9 mouse cellular contexts compared by ENCODE assay signal in genomic region chr3:96603311-96603710, GRCm38 (mm10). TPM values are rescaled to one million over a fixed set of nuclear protein-coding genes. Genes with fewer than 3 reads are reported as not detected.
DNase-seq lines count a peak whose midpoint lies in the region; ATAC-seq and TF ChIP-seq lines count a peak whose summit lies in the region.
"Had no signal": no experiment of that assay in that cellular context is flagged by ENCODE, and none has a peak within 500 bp of the region (broad histone marks: within the 10 kb centered on the region; RNA-seq: fewer than 3 reads in every experiment).

No protein-coding gene starts in this region.

- H3K4me2 ChIP-seq in neural tube, embryonic 11.5 days (ENCODE audit: low read depth), result peak overlapping the region; percentile 67
- peak overlapping the region; percentile 74 for H3K4me2 ChIP-seq in intestine, embryonic 14.5 days (ENCODE audit: low read length)
- H3K4me2 ChIP-seq in stomach, postnatal 0 days (replicated peaks; ENCODE audit: low read depth), result peak overlapping the region; percentile 69; the same call in 1 of the 2 replicates

- peak overlapping the region; percentile 86 for H3K4me3 ChIP-seq in neural tube, embryonic 11.5 days (ENCODE audit: low read depth, low read length)
- peak overlapping the region; percentile 51; the same call in 1 of the 2 replicates for H3K4me3 ChIP-seq in embryonic fibroblast, embryonic 13.5 days (ENCODE audit: insufficient read depth, low read length)
- peak overlapping the region; percentile 65 for H3K4me3 ChIP-seq in intestine, embryonic 14.5 days (ENCODE audit: low read depth, low read length)
- 0 out of 2 replicates have a peak overlapping the region, but pooled peaks have one; percentile 61 for H3K4me3 ChIP-seq in stomach, postnatal 0 days (ENCODE audit: low read depth, low read length)
- H3K4me3 ChIP-seq: liver, embryonic 13.5 days had no signal

- no peak for ATAC-seq in neural tube, embryonic 11.5 days (ENCODE audit: insufficient read depth, low FRiP score, low TSS enrichment)
- no peak for ATAC-seq in intestine, embryonic 14.5 days (replicated peaks; ENCODE audit: low FRiP score, low TSS enrichment, low read depth)
- ATAC-seq in stomach, postnatal 0 days (ENCODE audit: low FRiP score, low TSS enrichment), result no peak
- ATAC-seq in monocyte, adult 5-6 weeks (replicated peaks; ENCODE audit: insufficient number of reproducible peaks, low FRiP score, low TSS enrichment, poor library complexity, severe bottlenecking), result no peak

- 60% methylated on average over 5 of the region's 5 CpGs for WGBS in neural tube, embryonic 11.5 days
- 69% methylated on average over 5 of the region's 5 CpGs for WGBS in intestine, embryonic 14.5 days
- 43% methylated on average over 5 of the region's 5 CpGs for WGBS in stomach, postnatal 0 days

- no peak for TF ChIP-seq EP300 in stomach, postnatal 0 days (optimal IDR thresholded peaks at IDR 0.05)

- H3K27me3 ChIP-seq in neural tube, embryonic 11.5 days (ENCODE audit: control insufficient read depth, insufficient read depth, low read length), result no peaks in the 10 kb centered on the region
- H3K27me3 ChIP-seq in intestine, embryonic 14.5 days (replicated peaks; ENCODE audit: control insufficient read depth, insufficient read depth, low read length), result 0 out of 2 replicates have a peak, but pooled peaks cover 9% of the 10 kb centered on the region
- no peaks in the 10 kb centered on the region for H3K27me3 ChIP-seq in stomach, postnatal 0 days (ENCODE audit: control insufficient read depth, insufficient read depth, low read length)

- H3K27ac ChIP-seq in neural tube, embryonic 11.5 days (ENCODE audit: low read depth, low read length), result no peak overlapping the region
- H3K27ac ChIP-seq in embryonic fibroblast, embryonic 13.5 days (ENCODE audit: insufficient read depth, low read length), result peak overlapping the region; percentile 90
- H3K27ac ChIP-seq in intestine, embryonic 14.5 days (ENCODE audit: low read depth), result no peak overlapping the region
- H3K27ac ChIP-seq in stomach, postnatal 0 days (replicated peaks), result peak overlapping the region; percentile 97
- H3K27ac ChIP-seq: liver, embryonic 13.5 days had no signal

- no peaks in the 10 kb centered on the region for H3K36me3 ChIP-seq in neural tube, embryonic 11.5 days (ENCODE audit: control insufficient read depth, insufficient read depth, low read length)
- H3K36me3 ChIP-seq in intestine, embryonic 14.5 days (ENCODE audit: control insufficient read depth, insufficient read depth, low read length), result peaks cover 10% of the 10 kb centered on the region; the same call in 1 of the 2 replicates
- H3K36me3 ChIP-seq in stomach, postnatal 0 days (ENCODE audit: control insufficient read depth, insufficient read depth, low read length), result no peaks in the 10 kb centered on the region
- H3K36me3 ChIP-seq: liver, embryonic 13.5 days had no signal

- H3K9ac ChIP-seq in neural tube, embryonic 11.5 days (ENCODE audit: low read length), result peak overlapping the region; percentile 89
- H3K9ac ChIP-seq in intestine, embryonic 14.5 days (ENCODE audit: low read length), result peak overlapping the region; percentile 70
- H3K9ac ChIP-seq in stomach, postnatal 0 days (ENCODE audit: low read length), result no peak overlapping the region

- H3K4me1 ChIP-seq in neural tube, embryonic 11.5 days (ENCODE audit: control insufficient read depth, insufficient read depth, low read length), result peaks cover 23% of the 10 kb centered on the region
- peaks cover 14% of the 10 kb centered on the region for H3K4me1 ChIP-seq in embryonic fibroblast, embryonic 13.5 days (ENCODE audit: control insufficient read depth, insufficient read depth, low read length)
- peaks cover 18% of the 10 kb centered on the region for H3K4me1 ChIP-seq in intestine, embryonic 14.5 days (replicated peaks; ENCODE audit: control insufficient read depth, insufficient read depth, low read length)
- no peaks in the 10 kb centered on the region for H3K4me1 ChIP-seq in stomach, postnatal 0 days (replicated peaks; ENCODE audit: control insufficient read depth, insufficient read depth)

- no peak for TF ChIP-seq POLR2A in embryonic fibroblast, embryonic 13.5 days (IDR thresholded peaks at IDR 0.05; ENCODE audit: low read depth, low read length)

- no peaks in the 10 kb centered on the region for H3K9me3 ChIP-seq in neural tube, embryonic 11.5 days (ENCODE audit: control insufficient read depth, low read length)
- no peaks in the 10 kb centered on the region for H3K9me3 ChIP-seq in intestine, embryonic 14.5 days (ENCODE audit: control insufficient read depth, low read length)
- no peaks in the 10 kb centered on the region for H3K9me3 ChIP-seq in stomach, postnatal 0 days (ENCODE audit: control insufficient read depth, low read length)
- H3K9me3 ChIP-seq: liver, embryonic 13.5 days had no signal

- DNase-seq in neural tube, embryonic 11.5 days (ENCODE audit: low spot score), result no peak
- no peak for DNase-seq in neural tube, embryonic 10.5 days (ENCODE audit: extremely low spot score, low spot score)
- DNase-seq in intestine, embryonic 14.5 days (ENCODE audit: low spot score), result no peak
- no peak for DNase-seq in stomach, postnatal 0 days (ENCODE audit: low spot score)
- DNase-seq in urinary bladder, postnatal 25 days (ENCODE audit: low spot score), result no peak
- DNase-seq: liver, embryonic 13.5 days had no signal

- TF ChIP-seq CTCF in embryonic fibroblast, embryonic 13.5 days (IDR thresholded peaks at IDR 0.05; ENCODE audit: borderline replicate concordance, insufficient read depth, low read length), result no peak
- no peak for TF ChIP-seq CTCF in stomach, postnatal 0 days (IDR thresholded peaks at IDR 0.05; ENCODE audit: low read depth)

RNA-seq across cellular contexts. Expression of gene Lix1l, which starts 2.4 kb away (rescaled TPM):
- 8.0 and 8.7 TPM in 2 replicates for polyA plus RNA-seq in neural tube, embryonic 11.5 days (2014; fragmentation: Nextera tagmentation; extraction: Ambion mirVana)
- 109 and 123 TPM in 2 replicates for polyA plus RNA-seq in embryonic fibroblast, embryonic 13.5 days (2011; ENCODE audit: insufficient read length, low read depth, missing spikeins)
- 6.7 and 8.3 TPM in 2 replicates for polyA plus RNA-seq in intestine, embryonic 14.5 days (2014; fragmentation: Nextera tagmentation; extraction: Ambion mirVana)
- 3.7 and 3.8 TPM in 2 replicates for polyA plus RNA-seq in stomach, postnatal 0 days (2015; fragmentation: Nextera tagmentation; extraction: Ambion mirVana)
- total RNA-seq in monocyte, adult 5-6 weeks (2017), result 0.68 to 0.95 TPM in 2 of 3 replicates, not detected in the other

RNA-seq across cellular contexts. Expression of gene Ankrd34a, which starts 6.9 kb away (rescaled TPM):
- polyA plus RNA-seq in neural tube, embryonic 11.5 days (2014; fragmentation: Nextera tagmentation; extraction: Ambion mirVana), result 2.8 and 3.6 TPM in 2 replicates
- 5.1 and 7.4 TPM in 2 replicates for polyA plus RNA-seq in embryonic fibroblast, embryonic 13.5 days (2011; ENCODE audit: insufficient read length, low read depth, missing spikeins)
- polyA plus RNA-seq in intestine, embryonic 14.5 days (2014; fragmentation: Nextera tagmentation; extraction: Ambion mirVana), result 2.3 and 2.8 TPM in 2 replicates
- polyA plus RNA-seq in stomach, postnatal 0 days (2015; fragmentation: Nextera tagmentation; extraction: Ambion mirVana), result 1.3 TPM in 2 replicates
- not detected in 3 replicates for total RNA-seq in monocyte, adult 5-6 weeks (2017)

RNA-seq across cellular contexts. Expression of gene Polr3gl, which starts 9.3 kb away (rescaled TPM):
- polyA plus RNA-seq in neural tube, embryonic 11.5 days (2014; fragmentation: Nextera tagmentation; extraction: Ambion mirVana), result 12.8 and 15.8 TPM in 2 replicates
- polyA plus RNA-seq in embryonic fibroblast, embryonic 13.5 days (2011; ENCODE audit: insufficient read length, low read depth, missing spikeins), result 23.2 and 30.6 TPM in 2 replicates
- polyA plus RNA-seq in intestine, embryonic 14.5 days (2014; fragmentation: Nextera tagmentation; extraction: Ambion mirVana), result 13.6 and 17.4 TPM in 2 replicates
- 16.1 and 20.1 TPM in 2 replicates for polyA plus RNA-seq in stomach, postnatal 0 days (2015; fragmentation: Nextera tagmentation; extraction: Ambion mirVana)
- 75.3 to 86.8 TPM (median 84.0 TPM) in 3 replicates for total RNA-seq in monocyte, adult 5-6 weeks (2017)

RNA-seq across cellular contexts. Expression of gene Rbm8a, which starts 26.4 kb away (rescaled TPM):
- 187 and 188 TPM in 2 replicates for polyA plus RNA-seq in neural tube, embryonic 11.5 days (2014; fragmentation: Nextera tagmentation; extraction: Ambion mirVana)
- polyA plus RNA-seq in embryonic fibroblast, embryonic 13.5 days (2011; ENCODE audit: insufficient read length, low read depth, missing spikeins), result 108 and 113 TPM in 2 replicates
- 137 and 149 TPM in 2 replicates for polyA plus RNA-seq in intestine, embryonic 14.5 days (2014; fragmentation: Nextera tagmentation; extraction: Ambion mirVana)
- 70.9 and 75.5 TPM in 2 replicates for polyA plus RNA-seq in stomach, postnatal 0 days (2015; fragmentation: Nextera tagmentation; extraction: Ambion mirVana)
- total RNA-seq in monocyte, adult 5-6 weeks (2017), result 41.2 to 53.1 TPM (median 49.7 TPM) in 3 replicates

RNA-seq across cellular contexts. Expression of gene Gm16253, which starts 26.5 kb away (rescaled TPM):
- 0.46 and 0.49 TPM in 2 replicates for polyA plus RNA-seq in neural tube, embryonic 11.5 days (2014; fragmentation: Nextera tagmentation; extraction: Ambion mirVana)
- not detected in 2 replicates for polyA plus RNA-seq in embryonic fibroblast, embryonic 13.5 days (2011; ENCODE audit: insufficient read length, low read depth, missing spikeins)
- 0.37 and 1.6 TPM in 2 replicates for polyA plus RNA-seq in intestine, embryonic 14.5 days (2014; fragmentation: Nextera tagmentation; extraction: Ambion mirVana)
- 0.18 and 0.46 TPM in 2 replicates for polyA plus RNA-seq in stomach, postnatal 0 days (2015; fragmentation: Nextera tagmentation; extraction: Ambion mirVana)
- total RNA-seq in monocyte, adult 5-6 weeks (2017), result not detected in 3 replicates
- total RNA-seq: adrenal gland, postnatal 36 days had no signal
- polyA plus RNA-seq: liver, embryonic 13.5 days had no signal

Comparison
In these comparisons a context has a peak if more than half of its experiments do, and no peak if none do; other contexts are left out.
1. H3K27ac ChIP-seq: peak in embryonic fibroblast, embryonic 13.5 days (single experiment) and stomach, postnatal 0 days (single experiment); none in neural tube, embryonic 11.5 days (single experiment) and intestine, embryonic 14.5 days (single experiment).
2. RNA of gene Lix1l, which starts 2.4 kb away (polyA plus RNA-seq): 109 to 123 TPM in embryonic fibroblast, embryonic 13.5 days; 8.0 to 8.7 TPM in neural tube, embryonic 11.5 days, 6.7 to 8.3 TPM in intestine, embryonic 14.5 days and 3.7 to 3.8 TPM in stomach, postnatal 0 days; every median in the first group is over 10 times any median in the second.
3. Peak in every context shown above with its lines, with median percentiles within 50 percentile points of each other: H3K4me2 ChIP-seq and H3K4me3 ChIP-seq.